Mouse (Mus musculus) hindbrain, embryonic 12.5 days (tissue): ENCODE measurements at regions not wholly inside any gene's neighbourhood (a gene's known extent, or its start where the extent isn't known, plus 50 kb on each side); places are given as distances from the start of the nearest gene placed in this dataset.
A peak's percentile ranks its signal among the peaks of the same experiment; 100 is the strongest.
"Not testable (repeated sequence)": the region's sequence is repeated elsewhere in the genome, so short reads cannot be mapped to it uniquely, and the experiment has no call there.

Source experiments
- ATAC-seq: fragments of 200-750 bp; cut with Nextera tagmentation; 2 replicates; pipeline ENCODE4 v1.8.0; 2017; ENCODE audit warnings: moderate TSS enrichment; ENCODE audit not compliant: low FRiP score
- H3K27ac ChIP-seq: fragments of 300-500 bp; sonication (generic); 2 replicates; pipeline ENCODE4 v1.5.1; 2016; ENCODE audit warnings: mild to moderate bottlenecking
- H3K27me3 ChIP-seq: fragments of 300-500 bp; sonication (generic); 2 replicates; pipeline ENCODE4 v1.6.1; 2016; ENCODE audit warnings: mild to moderate bottlenecking
- H3K36me3 ChIP-seq: fragments of 300-500 bp; sonication (generic); 2 replicates; pipeline ENCODE4 v1.6.1; 2016; ENCODE audit warnings: mild to moderate bottlenecking
- H3K4me1 ChIP-seq: fragments of 300-500 bp; sonication (generic); 2 replicates; pipeline ENCODE4 v1.6.1; 2016
- H3K4me2 ChIP-seq: fragments of 300-500 bp; sonication (generic); replicated peaks from 2 replicates; pipeline ENCODE4 v1.6.1; 2016; ENCODE audit warnings: mild to moderate bottlenecking
- H3K4me3 ChIP-seq: fragments of 300-500 bp; sonication (generic); 2 replicates; pipeline ENCODE4 v1.5.1; 2016; ENCODE audit warnings: mild to moderate bottlenecking
- H3K9ac ChIP-seq: fragments of 300-500 bp; sonication (generic); 2 replicates; pipeline ENCODE4 v1.6.1; 2016; ENCODE audit warnings: mild to moderate bottlenecking, moderate library complexity
- H3K9me3 ChIP-seq: fragments of 300-500 bp; sonication (generic); replicated peaks from 2 replicates; pipeline ENCODE4 v1.6.1; 2016; ENCODE audit warnings: mild to moderate bottlenecking
- WGBS: fragments of 180-500 bp; shearing (Covaris S2); methylation state at CpG from one replicate; pipeline ENCODE4 v1.1.7; 2016; 5-methylcytosine and 5-hydroxymethylcytosine counted together

DNA sequence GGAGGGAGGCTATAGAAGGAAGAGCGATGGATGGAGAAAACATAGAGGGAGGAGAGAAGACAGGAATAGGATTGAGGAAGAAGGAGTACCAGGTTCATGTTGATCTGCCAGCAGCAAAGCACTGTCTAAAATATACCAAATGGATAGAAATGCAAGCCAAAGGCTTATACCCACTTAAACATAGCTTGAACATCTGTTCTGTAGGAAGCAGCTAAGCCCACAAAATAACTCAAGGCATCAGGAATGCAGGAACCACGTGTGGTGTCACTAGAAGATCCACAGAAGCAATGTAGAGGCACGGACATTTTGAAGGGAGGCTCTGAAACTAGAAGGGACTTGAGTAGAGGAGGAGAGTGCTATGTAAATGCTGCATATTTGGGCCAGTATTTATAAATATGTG, 78.9 kb downstream of the Smgc start:
- no peak overlapping the region for H3K9ac ChIP-seq
- H3K4me2 ChIP-seq, result no peak overlapping the region
- no peak overlapping the region for H3K27ac ChIP-seq
- WGBS, result 78% methylated on average over 3 of the region's 3 CpGs
- H3K4me1 ChIP-seq, result no peaks in the 10 kb centered on the region
- no peaks in the 10 kb centered on the region for H3K27me3 ChIP-seq
- H3K36me3 ChIP-seq, result no peaks in the 10 kb centered on the region
- no peaks in the 10 kb centered on the region for H3K9me3 ChIP-seq
- H3K4me3 ChIP-seq, result no peak overlapping the region
- ATAC-seq, result no peak

DNA sequence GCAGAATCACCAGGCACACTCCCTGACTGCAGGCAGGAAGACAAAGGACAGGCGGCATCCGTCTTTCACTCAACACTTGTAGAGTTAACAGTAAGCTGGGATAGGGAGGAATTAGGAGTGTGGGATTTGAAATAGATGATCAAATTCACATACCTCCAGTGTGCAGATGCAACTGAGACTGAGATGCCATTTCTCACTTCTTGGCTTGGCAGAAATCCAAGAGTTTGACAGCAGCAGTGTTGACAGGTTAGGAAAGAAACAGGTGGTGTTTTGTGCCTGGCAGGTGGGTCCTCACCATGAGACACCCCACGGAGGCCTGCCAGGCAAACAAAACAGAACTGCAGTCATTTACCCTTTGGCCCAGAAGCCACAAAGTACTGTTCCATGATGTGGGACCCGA, 79.8 kb downstream of the Smgc start:
- Histone ChIP-seq H3K9ac (no peak overlapping the region), H3K9me3 (no peaks in the 10 kb centered on the region), H3K36me3 (no peaks in the 10 kb centered on the region), H3K4me2 (no peak overlapping the region), H3K27me3 (no peaks in the 10 kb centered on the region), H3K4me3 (no peak overlapping the region), H3K4me1 (no peaks in the 10 kb centered on the region), H3K27ac (no peak overlapping the region)
- no peak for ATAC-seq
- WGBS, result 50% methylated on average over 4 of the region's 4 CpGs

DNA sequence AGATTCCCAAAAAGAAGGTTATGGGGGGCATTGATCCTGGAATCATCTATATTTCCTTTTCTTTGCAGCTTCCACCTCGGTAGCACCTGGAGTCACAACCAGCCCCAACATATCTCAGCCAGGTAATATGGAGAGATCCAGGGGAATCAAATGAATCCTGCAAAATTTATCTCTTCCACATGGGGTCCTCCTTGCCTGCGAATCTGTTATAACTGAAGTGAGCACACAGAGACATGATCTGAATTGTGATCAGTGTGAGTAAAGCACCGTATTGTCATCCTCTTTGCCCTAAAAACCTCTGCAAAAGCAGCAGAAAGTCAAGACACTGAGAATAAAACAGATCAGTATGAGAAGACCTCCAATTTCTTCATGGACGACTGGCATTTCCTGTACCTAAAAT, 86.5 kb downstream of the Smgc start:
- H3K4me2 ChIP-seq, result no peak overlapping the region
- H3K9me3 ChIP-seq, result no peaks in the 10 kb centered on the region
- H3K4me1 ChIP-seq, result no peaks in the 10 kb centered on the region
- H3K27me3 ChIP-seq, result no peaks in the 10 kb centered on the region
- no peak overlapping the region for H3K27ac ChIP-seq
- no peak overlapping the region for H3K4me3 ChIP-seq
- 85% methylated on average over 4 of the region's 4 CpGs for WGBS
- H3K9ac ChIP-seq, result no peak overlapping the region
- no peaks in the 10 kb centered on the region for H3K36me3 ChIP-seq
- no peak for ATAC-seq

DNA sequence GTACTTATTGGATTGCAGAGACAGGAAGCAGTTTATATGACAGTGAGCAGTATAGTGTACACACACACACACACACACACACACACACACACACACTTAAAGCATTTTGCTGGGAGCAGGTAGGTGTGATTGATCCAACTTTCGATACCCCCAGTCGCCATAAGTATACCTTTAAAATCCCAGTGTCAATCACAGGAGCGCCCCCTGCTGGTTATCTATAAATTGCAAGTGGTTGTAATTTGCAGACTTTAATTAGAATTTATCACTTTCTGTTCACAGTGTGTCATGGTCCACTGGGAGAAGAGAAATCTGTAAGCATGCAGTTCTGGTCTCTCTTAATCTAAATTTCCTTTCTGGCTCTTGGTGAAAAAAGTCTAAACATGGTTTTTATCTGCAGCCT, 89.4 kb downstream of the Smgc start:
- no peaks in the 10 kb centered on the region for H3K4me1 ChIP-seq
- H3K4me3 ChIP-seq, result no peak overlapping the region
- no peak overlapping the region for H3K9ac ChIP-seq
- H3K27me3 ChIP-seq, result no peaks in the 10 kb centered on the region
- ATAC-seq, result no peak
- H3K9me3 ChIP-seq, result no peaks in the 10 kb centered on the region
- no peaks in the 10 kb centered on the region for H3K36me3 ChIP-seq
- WGBS, result 14% methylated on average over 3 of the region's 3 CpGs
- H3K4me2 ChIP-seq, result no peak overlapping the region
- H3K27ac ChIP-seq, result no peak overlapping the region

DNA sequence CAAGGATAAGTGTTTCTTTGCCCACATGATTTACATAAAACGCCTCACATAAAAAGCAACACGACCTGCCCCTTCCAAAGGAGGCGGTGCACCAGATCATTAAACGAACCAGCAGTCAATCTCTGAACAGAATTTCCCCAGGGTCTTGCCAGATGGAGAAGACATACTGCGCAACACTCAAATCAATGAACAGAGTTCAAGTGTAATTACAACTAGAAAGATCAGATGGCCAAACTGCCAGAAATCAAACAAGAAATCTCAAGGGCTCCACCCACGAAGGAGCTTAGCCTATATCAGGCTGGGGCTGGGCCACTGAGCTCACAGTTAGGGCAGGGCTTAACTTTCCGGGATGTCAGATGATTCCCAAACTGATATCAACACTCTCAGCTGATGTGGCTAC, 90.4 kb downstream of the Smgc start:
- no peak overlapping the region for H3K4me3 ChIP-seq
- no peak overlapping the region for H3K4me2 ChIP-seq
- H3K36me3 ChIP-seq, result no peaks in the 10 kb centered on the region
- ATAC-seq, result peak; percentile 79
- no peaks in the 10 kb centered on the region for H3K4me1 ChIP-seq
- H3K27ac ChIP-seq, result no peak overlapping the region
- WGBS, result 55% methylated on average over 7 of the region's 7 CpGs
- no peaks in the 10 kb centered on the region for H3K27me3 ChIP-seq
- no peak overlapping the region for H3K9ac ChIP-seq
- no peaks in the 10 kb centered on the region for H3K9me3 ChIP-seq

DNA sequence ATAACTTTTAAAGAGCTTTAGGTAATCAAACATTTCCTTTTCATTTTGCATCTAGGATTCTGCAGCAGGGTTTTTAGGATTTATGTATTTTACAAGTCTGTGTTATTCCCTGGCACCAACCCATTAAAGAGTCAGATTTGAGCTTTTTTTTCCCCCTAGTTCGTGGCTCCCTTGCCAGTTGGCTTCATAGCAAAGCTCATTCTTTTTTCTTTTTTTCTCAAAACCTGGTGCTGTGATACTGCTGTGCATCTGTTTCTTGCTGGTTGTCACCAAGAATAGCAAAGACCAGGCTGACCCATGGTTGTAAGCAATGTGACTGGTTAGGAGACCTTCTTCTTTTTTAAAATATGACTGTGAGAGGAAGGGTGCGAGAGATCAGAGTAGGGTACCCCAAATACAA, 93.7 kb upstream of the Cntn1 start:
- no peaks in the 10 kb centered on the region for H3K9me3 ChIP-seq
- H3K4me1 ChIP-seq, result 0 out of 2 replicates have a peak, but pooled peaks cover 3% of the 10 kb centered on the region
- no peak overlapping the region for H3K27ac ChIP-seq
- no peak for ATAC-seq
- no peak overlapping the region for H3K4me2 ChIP-seq
- H3K27me3 ChIP-seq, result no peaks in the 10 kb centered on the region
- H3K4me3 ChIP-seq, result no peak overlapping the region
- no peaks in the 10 kb centered on the region for H3K36me3 ChIP-seq
- 85% methylated on average over 2 of the region's 2 CpGs for WGBS
- H3K9ac ChIP-seq, result no peak overlapping the region

DNA sequence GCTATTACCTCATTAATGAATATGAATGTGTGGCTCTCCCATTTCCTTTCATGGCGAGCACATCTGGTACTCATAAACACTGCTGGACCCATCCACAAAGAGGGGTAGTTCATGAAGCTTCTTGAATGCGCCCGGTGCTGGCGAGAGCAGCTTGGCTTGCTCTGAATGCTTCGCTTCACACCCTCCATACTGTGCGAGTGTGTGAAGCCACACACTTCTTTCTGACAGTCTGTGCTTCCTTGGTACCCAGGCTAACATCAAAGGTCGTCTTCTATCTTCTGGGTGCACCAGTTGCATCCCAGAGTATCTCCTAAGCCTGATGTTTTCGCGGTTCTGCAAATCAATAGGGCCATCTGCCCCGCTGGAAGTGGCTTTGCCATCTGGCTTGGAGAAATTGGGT, 85.8 kb upstream of the Cntn1 start:
- ATAC-seq, result no peak
- no peaks in the 10 kb centered on the region for H3K4me1 ChIP-seq
- H3K9ac ChIP-seq, result no peak overlapping the region
- no peaks in the 10 kb centered on the region for H3K36me3 ChIP-seq
- H3K4me3 ChIP-seq, result no peak overlapping the region
- 81% methylated on average over 10 of the region's 10 CpGs for WGBS
- H3K27me3 ChIP-seq, result no peaks in the 10 kb centered on the region
- H3K27ac ChIP-seq, result no peak overlapping the region
- H3K4me2 ChIP-seq, result no peak overlapping the region
- H3K9me3 ChIP-seq, result no peaks in the 10 kb centered on the region

DNA sequence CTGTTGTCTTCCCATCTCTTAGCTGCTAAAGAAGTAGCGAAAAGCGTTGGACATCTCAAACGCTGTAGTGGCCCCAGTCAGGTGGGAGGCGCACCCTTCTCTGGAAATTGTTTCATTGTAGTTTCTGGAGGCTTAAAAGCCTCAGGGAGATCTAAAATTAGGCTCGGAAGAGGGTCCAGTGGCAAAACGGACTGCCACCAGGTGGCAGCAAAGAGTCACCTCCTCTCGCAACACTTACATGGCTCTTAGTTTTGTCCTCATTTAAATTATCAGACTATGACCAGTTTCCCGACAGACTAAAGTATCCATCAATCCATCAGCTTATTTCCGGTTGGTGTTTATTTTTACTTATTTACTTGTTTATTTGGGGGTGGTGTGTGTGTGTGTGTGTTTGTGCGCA, 81.6 kb upstream of the Cntn1 start:
- no peaks in the 10 kb centered on the region for H3K9me3 ChIP-seq
- WGBS, result 29% methylated on average over 10 of the region's 10 CpGs
- no peak overlapping the region for H3K4me2 ChIP-seq
- H3K4me3 ChIP-seq, result no peak overlapping the region
- H3K9ac ChIP-seq, result no peak overlapping the region
- H3K36me3 ChIP-seq, result no peaks in the 10 kb centered on the region
- ATAC-seq, result 0 out of 2 replicates have a peak, but pooled peaks have one; percentile 48
- H3K27ac ChIP-seq, result no peak overlapping the region
- no peaks in the 10 kb centered on the region for H3K4me1 ChIP-seq
- H3K27me3 ChIP-seq, result no peaks in the 10 kb centered on the region

DNA sequence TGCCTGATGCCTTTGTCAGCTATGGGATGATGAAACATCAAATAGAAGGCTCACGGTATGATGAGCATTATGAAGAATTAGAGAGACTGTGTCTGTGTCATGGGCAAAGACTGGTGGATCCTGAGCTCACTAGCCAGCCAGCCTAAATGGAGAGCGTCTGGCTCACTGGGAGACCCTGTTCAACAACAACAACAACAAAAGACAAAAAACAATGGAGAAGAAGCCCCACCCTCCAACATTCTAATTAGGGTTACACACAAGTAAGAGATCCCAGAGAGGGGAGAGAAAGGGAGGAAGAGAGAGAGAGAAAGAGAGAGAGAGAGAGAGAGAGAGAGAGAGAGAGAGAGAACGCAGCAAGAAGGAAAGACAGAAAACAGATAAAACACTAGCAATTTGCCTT, 79.6 kb upstream of the Cntn1 start:
- Histone ChIP-seq H3K9me3 (no peaks in the 10 kb centered on the region), H3K4me3 (no peak overlapping the region), H3K4me1 (no peaks in the 10 kb centered on the region), H3K27me3 (no peaks in the 10 kb centered on the region), H3K36me3 (no peaks in the 10 kb centered on the region), H3K27ac (no peak overlapping the region), H3K4me2 (no peak overlapping the region; the same call in 1 of the 2 replicates), H3K9ac (no peak overlapping the region)
- no peak for ATAC-seq
- 63% methylated on average over 3 of the region's 3 CpGs for WGBS

DNA sequence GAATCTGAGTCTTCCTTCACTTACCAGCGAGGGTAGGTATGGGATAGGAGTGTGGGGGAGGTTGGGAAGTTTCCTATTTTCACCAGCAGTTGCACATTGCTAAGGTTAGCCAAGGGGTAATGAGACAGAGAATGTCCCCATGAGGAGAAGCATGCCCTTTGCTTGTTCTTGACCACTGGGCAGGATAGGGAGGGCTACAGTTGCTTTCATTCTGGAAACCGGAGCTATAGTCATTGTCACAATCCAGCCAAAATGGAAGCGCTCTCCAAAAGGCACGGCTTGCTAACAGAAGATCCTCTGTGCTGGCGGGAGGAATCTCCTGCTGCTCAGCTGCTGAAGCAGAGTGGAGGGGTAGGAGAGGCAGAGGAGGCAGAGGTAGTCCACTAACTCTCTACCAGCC, 79.1 kb upstream of the Cntn1 start:
- H3K9me3 ChIP-seq, result no peaks in the 10 kb centered on the region
- WGBS, result 22% methylated on average over 5 of the region's 5 CpGs
- no peaks in the 10 kb centered on the region for H3K4me1 ChIP-seq
- H3K36me3 ChIP-seq, result no peaks in the 10 kb centered on the region
- no peak overlapping the region for H3K9ac ChIP-seq
- H3K4me2 ChIP-seq, result no peak overlapping the region; the same call in 1 of the 2 replicates
- H3K27ac ChIP-seq, result no peak overlapping the region
- no peak overlapping the region for H3K4me3 ChIP-seq
- no peak for ATAC-seq
- no peaks in the 10 kb centered on the region for H3K27me3 ChIP-seq

DNA sequence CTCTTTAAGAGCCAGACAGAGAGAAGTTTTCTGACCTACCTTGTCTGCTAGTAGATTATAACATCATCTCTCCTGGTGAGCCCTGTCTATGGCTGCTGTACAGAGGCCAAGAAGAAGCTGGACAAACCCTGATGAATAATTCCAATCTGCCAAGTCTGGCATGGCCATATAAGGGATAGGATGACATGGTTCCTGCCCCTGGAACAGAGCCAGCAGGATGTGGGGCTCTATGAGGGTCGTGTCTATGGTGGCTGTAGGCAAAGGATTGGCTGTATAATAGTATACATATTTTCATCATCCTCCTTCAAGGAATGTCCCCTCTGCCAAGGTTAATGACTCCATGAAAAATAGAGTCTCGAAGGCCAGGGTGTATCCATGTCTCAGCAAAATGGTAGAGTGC, 75.4 kb upstream of the Cntn1 start:
- H3K27ac ChIP-seq, result no peak overlapping the region
- no peaks in the 10 kb centered on the region for H3K36me3 ChIP-seq
- no peaks in the 10 kb centered on the region for H3K9me3 ChIP-seq
- H3K4me2 ChIP-seq, result no peak overlapping the region
- 81% methylated on average over 2 of the region's 2 CpGs for WGBS
- no peak overlapping the region for H3K4me3 ChIP-seq
- H3K9ac ChIP-seq, result no peak overlapping the region
- H3K4me1 ChIP-seq, result no peaks in the 10 kb centered on the region
- H3K27me3 ChIP-seq, result no peaks in the 10 kb centered on the region
- no peak for ATAC-seq

DNA sequence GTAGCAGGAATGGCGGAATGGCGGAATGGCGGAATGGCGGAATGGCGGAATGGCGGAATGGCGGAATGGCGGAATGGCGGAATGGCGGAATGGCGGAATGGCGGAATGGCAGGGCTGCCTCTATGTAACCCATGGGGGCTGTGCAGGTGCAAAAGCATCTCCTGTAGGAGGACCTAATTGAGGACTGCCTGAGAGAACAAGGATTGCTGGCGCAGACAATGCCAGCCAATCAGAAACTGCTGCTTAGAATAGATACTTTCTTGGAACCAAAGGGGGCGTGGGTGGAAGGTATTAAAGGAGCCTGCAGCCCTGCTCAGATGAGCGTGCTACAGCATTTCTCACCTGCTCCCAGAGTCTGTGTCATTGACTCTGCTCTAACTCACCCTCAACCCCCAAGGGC, 67.8 kb upstream of the Cntn1 start:
- not testable (repeated sequence) for H3K4me2 ChIP-seq, H3K4me3 ChIP-seq, H3K27me3 ChIP-seq, ATAC-seq, H3K4me1 ChIP-seq, H3K36me3 ChIP-seq, H3K9ac ChIP-seq, H3K27ac ChIP-seq
- 97% methylated on average over 14 of the region's 15 CpGs for WGBS
- peaks cover 15% of the 10 kb centered on the region for H3K9me3 ChIP-seq

DNA sequence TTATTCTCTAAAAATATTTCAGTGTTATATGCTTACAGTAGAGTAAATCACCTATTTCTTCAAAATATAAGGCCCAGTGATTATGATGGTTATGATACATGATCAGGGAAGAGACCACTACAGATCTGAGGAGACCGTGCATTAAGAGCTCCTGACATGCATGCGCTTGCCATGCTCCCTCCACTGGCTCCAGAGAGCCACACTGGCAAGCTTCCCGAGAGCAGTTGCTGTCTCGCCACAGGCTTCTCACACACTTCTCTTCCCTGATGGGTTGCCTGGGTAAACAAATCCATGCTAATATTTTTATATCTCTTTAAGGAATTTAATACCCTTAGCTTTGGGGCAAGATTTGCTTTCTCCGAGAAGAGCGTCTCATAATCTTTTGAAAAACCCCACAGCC, 50.9 kb upstream of the Cntn1 start:
- WGBS, result 83% methylated on average over 6 of the region's 6 CpGs
- Histone ChIP-seq H3K9me3 (no peaks in the 10 kb centered on the region), H3K27ac (no peak overlapping the region), H3K4me2 (no peak overlapping the region), H3K36me3 (no peaks in the 10 kb centered on the region), H3K9ac (no peak overlapping the region), H3K4me3 (no peak overlapping the region), H3K27me3 (no peaks in the 10 kb centered on the region), H3K4me1 (no peaks in the 10 kb centered on the region)
- ATAC-seq, result no peak
